Mouse (Mus musculus): ENCODE data around the gene Chek2. TPM values are rescaled to one million over a fixed set of nuclear protein-coding genes. Genes with fewer than 3 reads are reported as not detected.
A peak's percentile ranks its signal among the peaks of the same experiment; 100 is the strongest.
"Not testable (repeated sequence)": the region's sequence is repeated elsewhere in the genome, so short reads cannot be mapped to it uniquely, and the experiment has no call there.

The Chek2 gene
- polyA plus RNA-seq, 1 experiment from 2014 or later: 28.5 TPM

GRCm38 (mm10) chr5:110878526-110878925, 38.7 kb downstream of the Chek2 start:
- H3K9me3 ChIP-seq; H3K27ac ChIP-seq; H3K36me3 ChIP-seq; H3K4me3 ChIP-seq; H3K27me3 ChIP-seq; H3K4me2 ChIP-seq; ATAC-seq (ENCODE audit: insufficient number of reproducible peaks, insufficient read depth, low FRiP score, low TSS enrichment, low read depth); H3K9ac ChIP-seq: not testable (repeated sequence)
- peaks cover 25% of the 10 kb centered on the region for H3K4me1 ChIP-seq
- 95% methylated on average over 1 of the region's 1 CpGs for WGBS

- H3K4me2 ChIP-seq: peak overlapping the region; percentile 79
- ATAC-seq (ENCODE audit: insufficient number of reproducible peaks, insufficient read depth, low FRiP score, low TSS enrichment, low read depth): no peak
- peak overlapping the region; percentile 86 for H3K27ac ChIP-seq
- peaks cover 7% of the 10 kb centered on the region; the same call in 1 of the 2 replicates for H3K36me3 ChIP-seq
- peak overlapping the region; percentile 79 for H3K4me3 ChIP-seq
- peaks cover 25% of the 10 kb centered on the region for H3K4me1 ChIP-seq
- no peaks in the 10 kb centered on the region for H3K9me3 ChIP-seq
- 62% methylated on average over 7 of the region's 7 CpGs for WGBS
- peak overlapping the region; percentile 90 for H3K9ac ChIP-seq
- H3K27me3 ChIP-seq: no peaks in the 10 kb centered on the region
Measured at GRCm38 (mm10) chr5:110879042-110879441, 39.3 kb downstream of the Chek2 start.

- Histone ChIP-seq H3K9ac (peak within 1 kb of the TSS; percentile 90), H3K9me3 (no peaks in the 10 kb centered on the region), H3K4me3 (peak within 1 kb of the TSS; percentile 79), H3K27me3 (no peaks in the 10 kb centered on the region), H3K27ac (peak within 1 kb of the TSS; percentile 86), H3K36me3 (peaks cover 12% of the 10 kb centered on the region; the same call in 1 of the 2 replicates), H3K4me1 (peaks cover 23% of the 10 kb centered on the region), H3K4me2 (peak within 1 kb of the TSS; percentile 79)
- ATAC-seq (ENCODE audit: insufficient number of reproducible peaks, insufficient read depth, low FRiP score, low TSS enrichment, low read depth): peak; percentile 79
- WGBS: 1% methylated on average over 81 of the region's 101 CpGs
Measured at GRCm38 (mm10) chr5:110879584-110880374, 40.0 kb downstream of the Chek2 start, which contains the start of gene Ttc28. Ttc28 (plus strand) TSS chr5:110879803.

- no peak overlapping the region for H3K27ac ChIP-seq
- 86% methylated on average over 4 of the region's 4 CpGs for WGBS
- no peak overlapping the region for H3K4me2 ChIP-seq
- H3K9me3 ChIP-seq: no peaks in the 10 kb centered on the region
- peaks cover 50% of the 10 kb centered on the region for H3K36me3 ChIP-seq
- no peaks in the 10 kb centered on the region for H3K27me3 ChIP-seq
- H3K4me1 ChIP-seq: no peaks in the 10 kb centered on the region
- no peak overlapping the region for H3K9ac ChIP-seq
- no peak overlapping the region for H3K4me3 ChIP-seq
- no peak for ATAC-seq (ENCODE audit: insufficient number of reproducible peaks, insufficient read depth, low FRiP score, low TSS enrichment, low read depth)
Measured at GRCm38 (mm10) chr5:110888596-110888995, 48.8 kb downstream of the Chek2 start.

GRCm38 (mm10) chr5:110889945-110890344, 50.2 kb downstream of the Chek2 start:
- ATAC-seq (ENCODE audit: insufficient number of reproducible peaks, insufficient read depth, low FRiP score, low TSS enrichment, low read depth): no peak
- Histone ChIP-seq H3K9ac (no peak overlapping the region), H3K9me3 (no peaks in the 10 kb centered on the region), H3K27me3 (no peaks in the 10 kb centered on the region), H3K4me2 (no peak overlapping the region), H3K27ac (no peak overlapping the region), H3K4me1 (no peaks in the 10 kb centered on the region), H3K36me3 (peaks cover 57% of the 10 kb centered on the region), H3K4me3 (no peak overlapping the region)
- WGBS: 85% methylated on average over 1 of the region's 1 CpGs

- Histone ChIP-seq H3K27ac (no peak overlapping the region), H3K4me3 (no peak overlapping the region), H3K27me3 (no peaks in the 10 kb centered on the region), H3K36me3 (peaks cover 57% of the 10 kb centered on the region), H3K4me1 (no peaks in the 10 kb centered on the region), H3K4me2 (no peak overlapping the region), H3K9me3 (no peaks in the 10 kb centered on the region), H3K9ac (no peak overlapping the region)
- 92% methylated on average over 3 of the region's 3 CpGs for WGBS
- ATAC-seq (ENCODE audit: insufficient number of reproducible peaks, insufficient read depth, low FRiP score, low TSS enrichment, low read depth): no peak
Measured at GRCm38 (mm10) chr5:110890561-110890960, 50.8 kb downstream of the Chek2 start.

- Histone ChIP-seq H3K4me3 (no peak overlapping the region), H3K27me3 (no peaks in the 10 kb centered on the region), H3K9ac (peak overlapping the region; percentile 27; the same call in 1 of the 2 replicates), H3K4me1 (peaks cover 24% of the 10 kb centered on the region), H3K36me3 (peaks cover 39% of the 10 kb centered on the region), H3K4me2 (no peak overlapping the region), H3K27ac (peak overlapping the region; percentile 79), H3K9me3 (no peaks in the 10 kb centered on the region)
- WGBS: 32% methylated on average over 7 of the region's 7 CpGs
- no peak for ATAC-seq (ENCODE audit: insufficient number of reproducible peaks, insufficient read depth, low FRiP score, low TSS enrichment, low read depth)
Measured at GRCm38 (mm10) chr5:110897114-110897788, 57.5 kb downstream of the Chek2 start.

GRCm38 (mm10) chr5:110898169-110898568, 58.4 kb downstream of the Chek2 start:
- H3K27ac ChIP-seq: peak overlapping the region; percentile 74; the same call in 1 of the 2 replicates
- 23% methylated on average over 7 of the region's 7 CpGs for WGBS
- H3K9ac ChIP-seq: no peak overlapping the region
- no peaks in the 10 kb centered on the region for H3K9me3 ChIP-seq
- no peaks in the 10 kb centered on the region for H3K27me3 ChIP-seq
- ATAC-seq (ENCODE audit: insufficient number of reproducible peaks, insufficient read depth, low FRiP score, low TSS enrichment, low read depth): peak; percentile 67; the same call in 1 of the 2 replicates
- no peak overlapping the region for H3K4me3 ChIP-seq
- H3K36me3 ChIP-seq: peaks cover 30% of the 10 kb centered on the region
- peaks cover 24% of the 10 kb centered on the region for H3K4me1 ChIP-seq
- 0 out of 2 replicates have a peak overlapping the region, but pooled peaks have one; percentile 26 for H3K4me2 ChIP-seq

- Histone ChIP-seq H3K4me2 (no peak overlapping the region), H3K36me3 (peaks cover 24% of the 10 kb centered on the region), H3K27me3 (no peaks in the 10 kb centered on the region), H3K9ac (no peak overlapping the region), H3K9me3 (no peaks in the 10 kb centered on the region), H3K4me1 (peaks cover 24% of the 10 kb centered on the region), H3K4me3 (no peak overlapping the region), H3K27ac (peak overlapping the region; percentile 78)
- ATAC-seq (ENCODE audit: insufficient number of reproducible peaks, insufficient read depth, low FRiP score, low TSS enrichment, low read depth): no peak
- 56% methylated on average over 4 of the region's 4 CpGs for WGBS
Measured at GRCm38 (mm10) chr5:110898785-110899184, 59.0 kb downstream of the Chek2 start.

- Histone ChIP-seq H3K4me2 (no peak overlapping the region), H3K4me3 (no peak overlapping the region), H3K27me3 (no peaks in the 10 kb centered on the region), H3K9ac (no peak overlapping the region), H3K4me1 (peaks cover 24% of the 10 kb centered on the region), H3K9me3 (no peaks in the 10 kb centered on the region), H3K27ac (no peak overlapping the region), H3K36me3 (peaks cover 14% of the 10 kb centered on the region)
- no peak for ATAC-seq (ENCODE audit: insufficient number of reproducible peaks, insufficient read depth, low FRiP score, low TSS enrichment, low read depth)
Measured at GRCm38 (mm10) chr5:110900331-110900730, 60.6 kb downstream of the Chek2 start.

- Histone ChIP-seq H3K4me2 (no peak overlapping the region), H3K27me3 (no peaks in the 10 kb centered on the region), H3K27ac (no peak overlapping the region), H3K36me3 (peaks cover 22% of the 10 kb centered on the region), H3K4me1 (peaks cover 3% of the 10 kb centered on the region; the same call in 1 of the 2 replicates), H3K4me3 (no peak overlapping the region), H3K9me3 (no peaks in the 10 kb centered on the region), H3K9ac (no peak overlapping the region)
- 87% methylated on average over 1 of the region's 1 CpGs for WGBS
- ATAC-seq (ENCODE audit: insufficient number of reproducible peaks, insufficient read depth, low FRiP score, low TSS enrichment, low read depth): no peak
Measured at GRCm38 (mm10) chr5:110906708-110907107, 66.9 kb downstream of the Chek2 start.

- Histone ChIP-seq H3K27ac (no peak overlapping the region), H3K4me1 (peaks cover 7% of the 10 kb centered on the region), H3K9me3 (no peaks in the 10 kb centered on the region), H3K27me3 (no peaks in the 10 kb centered on the region), H3K4me2 (no peak overlapping the region), H3K4me3 (no peak overlapping the region), H3K9ac (no peak overlapping the region), H3K36me3 (peaks cover 17% of the 10 kb centered on the region)
- ATAC-seq (ENCODE audit: insufficient number of reproducible peaks, insufficient read depth, low FRiP score, low TSS enrichment, low read depth): no peak
Measured at GRCm38 (mm10) chr5:110908879-110909278, 69.1 kb downstream of the Chek2 start.
